Mouse (Mus musculus) limb, embryonic 14.5 days (tissue): ENCODE data around the gene Riox2. TPM values are rescaled to one million over a fixed set of nuclear protein-coding genes. Genes with fewer than 3 reads are reported as not detected.

Source experiments
- ATAC-seq: fragments of 200-750 bp; cut with Nextera tagmentation; 2 replicates; pipeline ENCODE4 v1.8.0; 2017; ENCODE audit warnings: low read depth, moderate number of reproducible peaks, moderate TSS enrichment; ENCODE audit not compliant: low FRiP score
- DNase-seq: peaks from one replicate; pipeline ENCODE4 v3.0.0-alpha.2; 2015; ENCODE audit warnings: low spot score
- H3K27ac ChIP-seq: fragments of 300-500 bp; sonication (generic); replicated peaks from 2 replicates; pipeline ENCODE4 v1.5.1; 2014; ENCODE audit warnings: low read depth, mild to moderate bottlenecking, low read length, moderate library complexity, mixed read lengths
- H3K27me3 ChIP-seq: fragments of 300-500 bp; sonication (generic); 2 replicates; pipeline ENCODE4 v1.6.1; 2014; ENCODE audit warnings: low read length, mixed read lengths; ENCODE audit not compliant: control insufficient read depth, insufficient read depth
- H3K36me3 ChIP-seq: fragments of 300-500 bp; sonication (generic); 2 replicates; pipeline ENCODE4 v1.6.1; 2014; ENCODE audit warnings: mild to moderate bottlenecking, low read length, moderate library complexity, mixed read lengths; ENCODE audit not compliant: control insufficient read depth, insufficient read depth
- H3K4me1 ChIP-seq: fragments of 300-500 bp; sonication (generic); 2 replicates; pipeline ENCODE4 v1.6.1; 2014; ENCODE audit warnings: antibody characterized with exemption, low read length, mixed read lengths; ENCODE audit not compliant: control insufficient read depth, insufficient read depth
- H3K4me2 ChIP-seq: fragments of 300-500 bp; sonication (generic); replicated peaks from 2 replicates; pipeline ENCODE4 v1.6.1; 2014; ENCODE audit warnings: low read depth, mild to moderate bottlenecking, low read length, moderate library complexity; ENCODE audit not compliant: severe bottlenecking
- H3K4me3 ChIP-seq: fragments of 300-500 bp; sonication (generic); replicated peaks from 2 replicates; pipeline ENCODE4 v1.5.1; 2014; ENCODE audit warnings: low read length
- H3K9ac ChIP-seq: fragments of 300-500 bp; sonication (generic); 2 replicates; pipeline ENCODE4 v1.6.1; 2014; ENCODE audit warnings: mild to moderate bottlenecking, low read depth, low read length, moderate library complexity; ENCODE audit not compliant: severe bottlenecking
- H3K9me3 ChIP-seq: fragments of 300-500 bp; sonication (generic); 2 replicates; pipeline ENCODE4 v1.6.1; 2016; ENCODE audit warnings: low read length; ENCODE audit not compliant: control insufficient read depth
- POLR2A ChIP-seq: fragments of 200-500 bp; IDR thresholded peaks from 2 replicates; pipeline ENCODE4 v1.8.0; 2012; ENCODE audit warnings: inconsistent platforms, mild to moderate bottlenecking, moderate library complexity, borderline replicate concordance; ENCODE audit not compliant: insufficient read depth, insufficient read length; ENCODE audit errors: extremely low read depth
- WGBS: fragments of 180-500 bp; shearing (Covaris S2); extraction: QIAGEN DNeasy Blood & Tissue Kit; methylation state at CpG from one replicate; pipeline ENCODE4 v1.1.7; 2014; 5-methylcytosine and 5-hydroxymethylcytosine counted together
- polyA plus RNA-seq, 2 experiments: library from polyadenylated mRNA; depleted of rRNA in 1 of 2; stranded (reverse) in 1 of 2; unstranded in 1 of 2; fragments of >200 nt; fragmentation: Nextera tagmentation in 1 of 2; extraction: Ambion mirVana in 1 of 2; gene quantifications; 2 replicates each; pipeline versions ENCODE4 v1.2.1 to v1.2.3; 2012 to 2014

Riox2 gene
- polyA plus RNA-seq, 2 experiments, result 18.3 to 30.4 TPM

GRCm38 (mm10) chr16:59532561-59532960 lies 61.0 kb downstream of the Riox2 start:
- DNase-seq (no peak), ATAC-seq (no peak)
- Histone ChIP-seq H3K4me3 (no peak overlapping the region), H3K27me3 (no peaks in the 10 kb centered on the region), H3K27ac (no peak overlapping the region), H3K36me3 (peaks cover 24% of the 10 kb centered on the region), H3K9ac (no peak overlapping the region), H3K9me3 (no peaks in the 10 kb centered on the region; the same call in 1 of the 2 replicates), H3K4me2 (no peak overlapping the region), H3K4me1 (no peaks in the 10 kb centered on the region)
- 41% methylated on average over 3 of the region's 3 CpGs for WGBS
- TF ChIP-seq POLR2A, result no peak

- H3K27me3 ChIP-seq, result no peaks in the 10 kb centered on the region
- no peak overlapping the region for H3K9ac ChIP-seq
- no peak overlapping the region for H3K27ac ChIP-seq
- H3K36me3 ChIP-seq, result peaks cover 20% of the 10 kb centered on the region
- H3K4me1 ChIP-seq, result no peaks in the 10 kb centered on the region
- H3K4me2 ChIP-seq, result no peak overlapping the region
- DNase-seq, result peak; percentile 32
- 0 out of 2 replicates have a peak, but pooled peaks have one; percentile 30 for ATAC-seq
- H3K4me3 ChIP-seq, result no peak overlapping the region
- 76% methylated on average over 11 of the region's 11 CpGs for WGBS
- H3K9me3 ChIP-seq, result no peaks in the 10 kb centered on the region; the same call in 1 of the 2 replicates
- TF ChIP-seq POLR2A, result no peak
Measured at GRCm38 (mm10) chr16:59534349-59534748, 62.8 kb downstream of the Riox2 start.

- Histone ChIP-seq H3K4me1 (no peaks in the 10 kb centered on the region), H3K4me3 (no peak overlapping the region), H3K36me3 (peaks cover 11% of the 10 kb centered on the region), H3K9me3 (no peaks in the 10 kb centered on the region), H3K9ac (no peak overlapping the region), H3K4me2 (no peak overlapping the region), H3K27me3 (no peaks in the 10 kb centered on the region), H3K27ac (no peak overlapping the region)
- no peak for DNase-seq
- no peak for ATAC-seq
- 80% methylated on average over 5 of the region's 5 CpGs for WGBS
- TF ChIP-seq POLR2A, result no peak
Measured at GRCm38 (mm10) chr16:59535673-59536072, 64.1 kb downstream of the Riox2 start.

GRCm38 (mm10) chr16:59540944-59541343 lies 69.4 kb downstream of the Riox2 start:
- H3K27me3 ChIP-seq, result no peaks in the 10 kb centered on the region
- TF ChIP-seq POLR2A, result no peak
- ATAC-seq (no peak), DNase-seq (no peak)
- no peak overlapping the region for H3K4me2 ChIP-seq
- no peaks in the 10 kb centered on the region for H3K9me3 ChIP-seq
- peaks cover 13% of the 10 kb centered on the region; the same call in 1 of the 2 replicates for H3K36me3 ChIP-seq
- WGBS, result 84% methylated on average over 3 of the region's 3 CpGs
- no peaks in the 10 kb centered on the region for H3K4me1 ChIP-seq
- no peak overlapping the region for H3K4me3 ChIP-seq
- H3K27ac ChIP-seq, result no peak overlapping the region
- no peak overlapping the region for H3K9ac ChIP-seq

GRCm38 (mm10) chr16:59541382-59541781 lies 69.8 kb downstream of the Riox2 start:
- H3K27ac ChIP-seq, result no peak overlapping the region
- 62% methylated on average over 4 of the region's 4 CpGs for whole genome bisulfite sequencing
- DNase-seq (no peak), ATAC-seq (no peak)
- no peak overlapping the region for H3K4me2 ChIP-seq
- H3K4me3 ChIP-seq, result no peak overlapping the region
- no peaks in the 10 kb centered on the region for H3K4me1 ChIP-seq
- no peaks in the 10 kb centered on the region for H3K9me3 ChIP-seq
- no peaks in the 10 kb centered on the region for H3K27me3 ChIP-seq
- no peak for TF ChIP-seq POLR2A
- H3K9ac ChIP-seq, result no peak overlapping the region
- peaks cover 9% of the 10 kb centered on the region; the same call in 1 of the 2 replicates for H3K36me3 ChIP-seq

Other genes with a start within 250 kb of the Riox2 start
- not detected in 2 replicates for gene Olfr201, start 199.1 kb upstream of the Riox2 start, polyA plus RNA-seq (2012; rRNA removed)
- gene Olfr201, start 199.1 kb upstream of the Riox2 start, polyA plus RNA-seq (2014; fragmentation: Nextera tagmentation; extraction: Ambion mirVana), result not detected in 2 replicates
- not detected in 2 replicates for gene Olfr202, start 185.0 kb upstream of the Riox2 start, polyA plus RNA-seq (2012; rRNA removed)
- gene Olfr202, start 185.0 kb upstream of the Riox2 start, polyA plus RNA-seq (2014; fragmentation: Nextera tagmentation; extraction: Ambion mirVana), result not detected in 2 replicates
- gene Olfr203, start 172.9 kb upstream of the Riox2 start, polyA plus RNA-seq (2012; rRNA removed), result not detected in 2 replicates
- gene Olfr203, start 172.9 kb upstream of the Riox2 start, polyA plus RNA-seq (2014; fragmentation: Nextera tagmentation; extraction: Ambion mirVana), result not detected in 2 replicates
- gene Olfr204, start 153.5 kb upstream of the Riox2 start, polyA plus RNA-seq (2012; rRNA removed), result not detected in 2 replicates
- gene Olfr204, start 153.5 kb upstream of the Riox2 start, polyA plus RNA-seq (2014; fragmentation: Nextera tagmentation; extraction: Ambion mirVana), result not detected in 2 replicates
- not detected in 2 replicates for gene Olfr205, start 140.6 kb upstream of the Riox2 start, polyA plus RNA-seq (2012; rRNA removed)
- gene Olfr205, start 140.6 kb upstream of the Riox2 start, polyA plus RNA-seq (2014; fragmentation: Nextera tagmentation; extraction: Ambion mirVana), result not detected in 2 replicates
- not detected in 2 replicates for gene Olfr206, start 122.5 kb upstream of the Riox2 start, polyA plus RNA-seq (2012; rRNA removed)
- not detected in 2 replicates for gene Olfr206, start 122.5 kb upstream of the Riox2 start, polyA plus RNA-seq (2014; fragmentation: Nextera tagmentation; extraction: Ambion mirVana)
- not detected in 2 replicates for gene Olfr209, start 107.8 kb upstream of the Riox2 start, polyA plus RNA-seq (2012; rRNA removed)
- not detected in 2 replicates for gene Olfr209, start 107.8 kb upstream of the Riox2 start, polyA plus RNA-seq (2014; fragmentation: Nextera tagmentation; extraction: Ambion mirVana)
- gene Gabrr3, start 64.4 kb upstream of the Riox2 start, polyA plus RNA-seq (2012; rRNA removed), result 0.01 and 0.06 TPM in 2 replicates
- gene Gabrr3, start 64.4 kb upstream of the Riox2 start, polyA plus RNA-seq (2014; fragmentation: Nextera tagmentation; extraction: Ambion mirVana), result 0.07 TPM in 1 of 2 replicates, not detected in the other
- 15.3 and 16.6 TPM in 2 replicates for gene Crybg3, start 129.2 kb downstream of the Riox2 start, polyA plus RNA-seq (2012; rRNA removed)
- gene Crybg3, start 129.2 kb downstream of the Riox2 start, polyA plus RNA-seq (2014; fragmentation: Nextera tagmentation; extraction: Ambion mirVana), result 17.2 and 19.3 TPM in 2 replicates
- gene Arl6, start 167.6 kb downstream of the Riox2 start, polyA plus RNA-seq (2012; rRNA removed), result 10.6 and 14.1 TPM in 2 replicates
- gene Arl6, start 167.6 kb downstream of the Riox2 start, polyA plus RNA-seq (2014; fragmentation: Nextera tagmentation; extraction: Ambion mirVana), result 27.1 and 27.7 TPM in 2 replicates